Mouse (Mus musculus) hematopoietic stem cell, adult 5-6 weeks (primary cell): ENCODE data around the gene Srxn1. TPM values are rescaled to one million over a fixed set of nuclear protein-coding genes. Genes with fewer than 3 reads are reported as not detected.
"Not testable (repeated sequence)": the region's sequence is repeated elsewhere in the genome, so short reads cannot be mapped to it uniquely, and the experiment has no call there.

ENCODE experiments used
- ATAC-seq, 2 experiments: fragments of 125-278 bp in 1 of 2; replicated peaks in 1 of 2; 2 replicates each; pipeline ENCODE4 v1.8.0; 2016 to 2017; ENCODE audit warnings: inconsistent platforms in 2 of 2, mild to moderate bottlenecking in 2 of 2, moderate number of reproducible peaks in 2 of 2, low read depth in 1 of 2, moderate TSS enrichment in 1 of 2; ENCODE audit not compliant: low FRiP score in 2 of 2, poor library complexity in 2 of 2, severe bottlenecking in 2 of 2, insufficient read depth in 1 of 2, low TSS enrichment in 1 of 2
- total RNA-seq: library from RNA; stranded (forward); fragments of 172-1452, 232-1000 nt; gene quantifications from 2 replicates; pipeline ENCODE4 v1.2.3, GENCODE M21; 2017

The Srxn1 gene
- total RNA-seq, result 13.4 and 16.3 TPM in 2 replicates

DNA sequence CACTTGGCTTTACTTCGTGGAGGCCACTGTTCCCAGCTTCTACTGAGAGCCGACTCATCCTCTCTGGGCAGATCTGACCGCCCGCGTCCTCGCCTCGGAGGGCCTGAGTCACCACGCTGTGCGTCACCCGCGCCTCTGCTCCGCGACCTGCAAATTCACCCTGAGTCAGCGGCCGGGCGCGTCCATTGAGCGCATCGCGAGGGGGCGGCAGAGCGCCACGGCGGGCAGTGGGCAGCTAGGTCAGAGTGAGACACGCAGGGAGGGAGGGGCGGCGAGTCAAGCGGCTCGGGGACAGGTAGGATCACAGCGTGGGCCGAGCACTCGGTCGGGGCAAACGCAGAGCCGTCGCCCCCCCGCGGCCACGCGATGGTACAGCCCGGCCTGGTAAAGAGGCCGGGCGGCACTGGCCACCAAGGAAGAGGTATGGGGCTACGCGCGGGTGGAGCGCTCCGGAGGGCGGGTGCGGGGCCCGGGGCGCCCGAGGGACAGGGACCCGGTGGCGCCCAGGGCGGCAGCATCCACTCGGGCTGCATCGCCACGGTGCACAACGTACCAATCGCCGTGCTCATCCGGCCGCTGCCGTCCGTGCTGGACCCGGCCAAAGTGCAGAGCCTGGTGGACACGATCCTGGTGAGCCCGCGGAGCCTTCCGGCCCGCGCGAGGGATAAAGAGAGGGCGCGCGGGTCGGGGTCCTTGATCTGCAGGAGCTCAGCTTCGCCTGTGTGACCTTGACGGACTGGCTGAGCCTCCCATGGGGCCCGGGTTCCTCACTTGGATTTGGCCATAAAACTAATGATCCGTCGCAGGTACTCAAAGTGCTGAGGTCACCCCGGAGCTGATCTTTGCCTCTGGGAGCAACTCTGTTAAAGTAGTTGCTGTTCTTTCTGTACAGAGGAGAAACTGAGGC, at the start of gene Srxn1:
Gene Srxn1, plus strand, starts transcription at position 199 of the 907 bp plus-strand sequence.
- ATAC-seq, result peak; percentile 87 to 92

- no peak for ATAC-seq
Observed at GRCm38 (mm10) chr2:152056368-152057251, 48.7 kb upstream of the Srxn1 start.

DNA sequence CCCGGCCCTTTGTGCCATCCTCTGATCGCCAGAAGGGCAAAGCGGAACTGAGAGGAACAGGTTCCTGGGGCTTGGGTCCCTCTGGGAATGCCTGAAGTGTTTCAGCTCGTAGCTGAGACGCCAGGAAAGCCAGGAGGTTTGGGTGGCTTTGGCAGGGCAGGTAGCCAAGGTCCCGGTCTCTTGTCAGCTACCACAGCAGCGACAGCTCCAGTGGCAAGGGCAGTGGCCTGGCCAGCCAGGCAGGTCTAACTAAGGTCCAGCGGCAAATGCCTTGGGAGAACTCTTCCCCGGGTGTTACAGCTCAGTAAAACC, 48.1 kb upstream of the Srxn1 start:
- no peak for ATAC-seq

GRCm38 (mm10) chr2:152062817-152063216, 42.5 kb upstream of the Srxn1 start:
- not testable (repeated sequence) for ATAC-seq

DNA sequence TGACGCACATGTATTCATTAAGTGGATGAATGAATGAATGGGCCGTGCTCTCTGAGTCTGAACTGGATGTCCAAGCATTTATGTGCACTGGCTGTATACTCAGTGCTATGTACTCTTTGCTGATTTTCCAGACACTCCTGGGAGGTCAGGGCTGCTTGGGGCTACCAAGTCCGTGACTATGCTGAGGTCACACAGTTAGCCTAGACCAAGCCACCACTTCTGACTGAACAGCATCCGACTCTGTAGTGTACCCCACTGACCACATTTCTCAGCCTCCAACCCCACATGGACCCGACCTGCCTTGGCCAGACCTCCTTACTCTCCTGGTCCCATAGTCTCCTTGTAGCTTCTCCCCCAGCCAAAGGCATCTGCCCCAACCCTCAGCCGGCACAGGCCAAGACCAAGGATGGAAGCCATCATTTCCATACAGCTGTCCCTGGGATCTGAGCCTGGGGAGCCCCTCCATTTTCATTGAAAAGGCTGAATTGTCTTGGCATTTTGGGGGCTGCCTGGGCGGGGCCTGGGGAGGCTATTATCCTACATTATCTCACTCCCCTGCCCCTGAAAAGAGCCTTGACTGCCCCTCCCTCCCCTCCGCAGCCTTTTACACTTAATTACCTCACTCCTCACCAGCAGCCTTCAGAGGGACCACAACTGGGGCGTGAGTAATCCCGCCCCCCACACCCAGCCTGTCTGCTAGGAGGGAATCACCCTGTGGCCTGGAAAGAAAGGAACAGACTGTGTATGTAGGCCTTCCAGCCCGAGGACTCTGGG, 36.5 kb upstream of the Srxn1 start:
- ATAC-seq, result no peak

GRCm38 (mm10) chr2:152069434-152069786, 35.9 kb upstream of the Srxn1 start:
- ATAC-seq, result no peak

DNA sequence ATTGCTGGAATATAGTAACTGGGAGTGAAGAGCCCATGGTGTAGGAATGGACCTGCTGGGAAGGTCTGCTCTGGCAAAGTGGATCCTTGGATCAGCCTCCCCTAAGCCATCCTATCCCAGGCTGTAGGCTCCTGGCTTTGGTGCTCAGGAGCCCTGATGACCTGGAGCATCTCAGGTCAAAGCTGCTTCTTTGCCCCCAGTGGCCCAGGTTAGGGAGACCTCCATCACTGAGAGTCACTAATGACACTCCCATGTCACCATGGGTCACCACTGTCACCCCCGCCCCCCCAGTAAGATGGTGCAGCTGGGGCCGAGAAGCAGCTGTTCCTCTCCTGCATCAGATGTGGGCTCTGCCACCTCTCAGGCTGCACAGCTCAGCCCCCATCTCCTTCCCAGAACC, 35.4 kb upstream of the Srxn1 start:
- ATAC-seq, result no peak

- no peak for ATAC-seq
Observed at GRCm38 (mm10) chr2:152074521-152074920, 30.8 kb upstream of the Srxn1 start.

DNA sequence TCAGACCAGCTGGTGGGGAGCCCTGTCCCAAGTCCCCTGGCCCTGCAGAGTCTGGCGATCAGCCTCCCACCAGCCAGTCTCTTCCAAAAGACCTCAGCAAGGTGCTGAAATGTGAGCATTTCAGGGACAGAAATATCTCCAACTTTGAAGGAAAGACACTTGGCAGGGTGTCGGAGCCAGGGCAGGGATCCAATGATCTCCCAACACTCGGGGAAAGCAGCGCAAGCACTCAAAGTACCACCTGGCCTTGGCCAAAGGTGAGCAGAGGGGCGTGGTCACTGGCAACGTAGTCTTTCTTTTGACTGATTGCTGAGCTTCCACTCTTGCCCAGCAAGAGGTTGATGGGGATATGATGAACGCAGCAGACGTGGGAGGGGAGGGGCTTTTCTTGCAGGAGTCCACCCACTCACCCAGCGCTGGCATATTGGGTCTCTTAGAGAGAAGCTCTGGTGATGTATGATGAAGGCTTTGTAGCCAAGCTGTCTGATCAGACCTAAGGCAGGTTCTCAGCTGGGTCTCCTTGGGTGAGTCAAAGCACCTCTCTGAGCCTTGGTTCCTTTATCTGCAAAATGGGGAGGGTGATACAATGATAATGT, 29.9 kb upstream of the Srxn1 start:
- no peak for ATAC-seq

- no peak for ATAC-seq
Observed at GRCm38 (mm10) chr2:152077337-152077736, 28.0 kb upstream of the Srxn1 start.

DNA sequence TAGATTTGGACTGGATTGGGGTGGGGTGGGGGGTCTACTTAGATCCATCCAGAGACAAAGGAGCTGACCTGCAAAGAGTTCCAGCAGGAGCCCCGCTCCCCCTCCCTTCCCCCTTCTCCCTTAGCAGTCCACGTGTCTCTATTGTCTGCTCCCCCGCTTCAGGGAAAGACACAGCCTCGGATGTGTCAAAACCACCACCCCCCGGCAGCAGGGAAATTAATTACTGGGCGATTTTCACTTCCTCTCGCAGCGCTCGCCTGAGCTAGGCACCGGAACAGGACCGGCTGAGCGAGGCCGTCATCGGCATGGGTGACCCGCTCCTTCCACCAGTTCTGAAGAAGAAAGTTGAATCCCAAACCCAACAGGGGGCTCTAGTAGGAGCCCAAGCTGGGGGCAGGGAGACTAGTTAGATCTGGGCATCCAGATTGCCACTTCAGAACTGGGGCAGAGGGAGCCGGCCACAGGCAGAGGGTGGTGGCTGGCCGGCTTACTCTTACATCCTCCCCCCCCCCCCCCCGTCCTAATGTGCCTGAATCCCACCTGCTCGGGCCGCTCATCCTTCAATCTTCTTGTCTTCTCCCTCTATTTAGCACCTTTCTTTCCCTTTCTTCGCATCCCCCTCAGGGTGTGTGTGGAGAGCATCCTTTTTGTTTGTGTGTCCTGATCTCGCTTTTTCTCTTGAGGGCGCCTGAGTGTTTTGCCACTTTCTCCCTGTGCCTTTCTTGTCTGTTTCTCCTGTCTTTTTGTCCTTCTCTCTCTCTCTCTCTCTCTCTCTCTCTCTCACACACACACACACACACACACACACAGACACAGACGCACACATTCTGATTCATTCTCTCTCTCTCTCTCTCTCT, 24.4 kb upstream of the Srxn1 start, which contains the start of gene Scrt2:
Gene Scrt2, plus strand, starts transcription at position 845 of the 857 bp plus-strand sequence.
- peak; percentile 49 to 71; a peak in 3 of 4 replicates for ATAC-seq

- peak; percentile 13 to 61 for ATAC-seq
Observed at GRCm38 (mm10) chr2:152081641-152082448, 23.5 kb upstream of the Srxn1 start.

GRCm38 (mm10) chr2:152082456-152083285, 22.6 kb upstream of the Srxn1 start:
- no peak for ATAC-seq

GRCm38 (mm10) chr2:152083411-152083810, 21.9 kb upstream of the Srxn1 start:
- no peak for ATAC-seq

DNA sequence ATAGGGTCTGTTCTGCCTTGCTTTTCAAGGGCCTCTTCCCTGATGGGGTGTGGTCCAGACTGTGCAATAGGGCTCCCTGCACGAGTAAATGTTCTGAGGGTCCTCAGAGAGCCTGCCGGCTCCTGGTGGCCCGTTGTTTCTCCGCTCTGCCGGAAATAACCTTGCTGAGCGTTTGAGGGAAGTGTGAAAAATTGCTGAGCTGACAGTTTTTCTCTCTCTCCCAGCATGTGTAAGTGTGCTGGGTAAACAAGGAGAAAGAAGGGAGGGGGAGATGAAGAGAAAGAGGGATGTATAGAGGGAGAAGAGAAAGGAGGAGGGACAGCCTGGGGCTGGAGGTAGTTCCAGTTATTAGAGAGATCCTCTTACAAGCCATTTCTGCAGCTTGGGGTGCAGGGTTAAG, 21.0 kb upstream of the Srxn1 start:
- no peak for ATAC-seq
